In genomic region chr9:53247516-53247915, GRCm38 (mm10) we compare ENCODE assay signal across 8 mouse cellular contexts. TPM values are rescaled to one million over a fixed set of nuclear protein-coding genes. Genes with fewer than 3 reads are reported as not detected.
DNase-seq lines count a peak whose midpoint lies in the region; ATAC-seq lines count a peak whose summit lies in the region.

No protein-coding gene starts in this region.

- H3K27ac ChIP-seq in neural tube, embryonic 11.5 days (ENCODE audit: low read depth, low read length), result no peak overlapping the region
- H3K27ac ChIP-seq in hindbrain, embryonic 16.5 days (ENCODE audit: low read depth, low read length), result peak overlapping the region; percentile 67
- no peak overlapping the region for H3K27ac ChIP-seq in midbrain, embryonic 11.5 days (ENCODE audit: low read depth, low read length)

- peak; percentile 34 for DNase-seq in adrenal gland, postnatal 14 days
- no peak for DNase-seq in adrenal gland, adult 2 months
- no peak for DNase-seq in neural tube, embryonic 11.5 days (ENCODE audit: low spot score)
- no peak for DNase-seq in neural tube, embryonic 10.5 days (ENCODE audit: extremely low spot score, low spot score)
- DNase-seq in midbrain, embryonic 11.5 days (ENCODE audit: low spot score, missing footprints), result no peak
- DNase-seq in right cerebral cortex, postnatal 36 days (ENCODE audit: low spot score in 2 of 2), result no peak
- DNase-seq in urinary bladder, postnatal 14 days (ENCODE audit: low spot score), result no peak

- peak overlapping the region; percentile 71 for H3K9ac ChIP-seq in neural tube, embryonic 11.5 days (ENCODE audit: low read length)
- peak overlapping the region; percentile 86 for H3K9ac ChIP-seq in hindbrain, embryonic 16.5 days (ENCODE audit: low read depth, low read length)
- peak overlapping the region; percentile 72 for H3K9ac ChIP-seq in midbrain, embryonic 11.5 days (ENCODE audit: low read length)

- no peaks in the 10 kb centered on the region for H3K27me3 ChIP-seq in neural tube, embryonic 11.5 days (ENCODE audit: control insufficient read depth, insufficient read depth, low read length)
- H3K27me3 ChIP-seq in hindbrain, embryonic 16.5 days (replicated peaks; ENCODE audit: control insufficient read depth, insufficient read depth, low read length), result no peaks in the 10 kb centered on the region
- no peaks in the 10 kb centered on the region for H3K27me3 ChIP-seq in midbrain, embryonic 11.5 days (ENCODE audit: control insufficient read depth, insufficient read depth, low read length)

- H3K9me3 ChIP-seq in neural tube, embryonic 11.5 days (ENCODE audit: control insufficient read depth, low read length), result no peaks in the 10 kb centered on the region
- no peaks in the 10 kb centered on the region for H3K9me3 ChIP-seq in hindbrain, embryonic 16.5 days (ENCODE audit: control insufficient read depth, low read length)
- no peaks in the 10 kb centered on the region for H3K9me3 ChIP-seq in midbrain, embryonic 11.5 days (ENCODE audit: control insufficient read depth, low read length)

- ATAC-seq in neural tube, embryonic 11.5 days (ENCODE audit: insufficient read depth, low FRiP score, low TSS enrichment), result peak; percentile 64
- ATAC-seq in hindbrain, embryonic 16.5 days, result peak; percentile 40
- peak; percentile 69 for ATAC-seq in midbrain, embryonic 11.5 days (ENCODE audit: low FRiP score)

- H3K36me3 ChIP-seq in neural tube, embryonic 11.5 days (ENCODE audit: control insufficient read depth, insufficient read depth, low read length), result no peaks in the 10 kb centered on the region
- H3K36me3 ChIP-seq in hindbrain, embryonic 16.5 days (ENCODE audit: control insufficient read depth, insufficient read depth, low read length), result no peaks in the 10 kb centered on the region
- H3K36me3 ChIP-seq in midbrain, embryonic 11.5 days (ENCODE audit: control insufficient read depth, insufficient read depth, low read length), result no peaks in the 10 kb centered on the region

- 1% methylated on average over 22 of the region's 23 CpGs for whole genome bisulfite sequencing in neural tube, embryonic 11.5 days
- WGBS in hindbrain, embryonic 16.5 days, result under 1% methylated on average over 23 of the region's 23 CpGs
- under 1% methylated on average over 23 of the region's 23 CpGs for WGBS in midbrain, embryonic 11.5 days

- H3K4me1 ChIP-seq in neural tube, embryonic 11.5 days (ENCODE audit: control insufficient read depth, insufficient read depth, low read length), result no peaks in the 10 kb centered on the region
- H3K4me1 ChIP-seq in hindbrain, embryonic 16.5 days (ENCODE audit: control insufficient read depth, insufficient read depth, low read depth, low read length), result peaks cover 15% of the 10 kb centered on the region
- H3K4me1 ChIP-seq in midbrain, embryonic 11.5 days (ENCODE audit: control insufficient read depth, insufficient read depth, low read length), result peaks cover 7% of the 10 kb centered on the region; the same call in 1 of the 2 replicates

- peak overlapping the region; percentile 70 for H3K4me2 ChIP-seq in neural tube, embryonic 11.5 days (ENCODE audit: low read depth)
- H3K4me2 ChIP-seq in hindbrain, embryonic 16.5 days (ENCODE audit: low read length), result peak overlapping the region; percentile 97
- peak overlapping the region; percentile 92 for H3K4me2 ChIP-seq in midbrain, embryonic 11.5 days

- H3K4me3 ChIP-seq in neural tube, embryonic 11.5 days (ENCODE audit: low read depth, low read length), result peak overlapping the region; percentile 83
- H3K4me3 ChIP-seq in hindbrain, embryonic 16.5 days (ENCODE audit: low read length), result peak overlapping the region; percentile 91
- H3K4me3 ChIP-seq in midbrain, embryonic 11.5 days (ENCODE audit: low read depth, low read length), result peak overlapping the region; percentile 86

RNA-seq across cellular contexts. Expression of gene Ddx10, which starts 0.3 kb away (rescaled TPM):
- 20.2 and 22.9 TPM in 2 replicates for total RNA-seq in adrenal gland, postnatal 14 days (2021)
- total RNA-seq in adrenal gland, adult 2 months (2021), result 10 to 100 TPM; 17.5 to 19.7 TPM
- 0.16 and 0.18 TPM in 2 replicates for polyA plus RNA-seq in adrenal gland, adult 2 months (2012; rRNA removed)
- 32.4 and 32.7 TPM in 2 replicates for polyA plus RNA-seq in neural tube, embryonic 11.5 days (2014; fragmentation: Nextera tagmentation; extraction: Ambion mirVana)
- polyA plus RNA-seq in hindbrain, embryonic 16.5 days (2015; fragmentation: Nextera tagmentation; extraction: Ambion mirVana), result 23.1 and 24.0 TPM in 2 replicates
- polyA plus RNA-seq in midbrain, embryonic 11.5 days (2014; fragmentation: Nextera tagmentation; extraction: Ambion mirVana), result 30.7 and 38.2 TPM in 2 replicates

RNA-seq across cellular contexts. Expression of gene Exph5, which starts 54.0 kb away (rescaled TPM):
- 0.38 and 1.4 TPM in 2 replicates for total RNA-seq in adrenal gland, postnatal 14 days (2021)
- under 1 TPM; 0.12 to 0.17 TPM for total RNA-seq in adrenal gland, adult 2 months (2021)
- polyA plus RNA-seq in adrenal gland, adult 2 months (2012; rRNA removed), result not detected in 2 replicates
- polyA plus RNA-seq in neural tube, embryonic 11.5 days (2014; fragmentation: Nextera tagmentation; extraction: Ambion mirVana), result 0.55 and 0.56 TPM in 2 replicates
- polyA plus RNA-seq in hindbrain, embryonic 16.5 days (2015; fragmentation: Nextera tagmentation; extraction: Ambion mirVana), result 0.48 and 0.55 TPM in 2 replicates
- 0.70 TPM in 2 replicates for polyA plus RNA-seq in midbrain, embryonic 11.5 days (2014; fragmentation: Nextera tagmentation; extraction: Ambion mirVana)

Comparison
In these comparisons a context has a peak if more than half of its experiments do, and no peak if none do; other contexts are left out.
1. RNA of gene Ddx10, which starts 0.3 kb away (polyA plus RNA-seq): 32.4 to 32.7 TPM in neural tube, embryonic 11.5 days, 30.7 to 38.2 TPM in midbrain, embryonic 11.5 days and 23.1 to 24.0 TPM in hindbrain, embryonic 16.5 days; 0.16 to 0.18 TPM in adrenal gland, adult 2 months; every median in the first group is over 10 times any median in the second.
2. Peak in every context shown above with its lines, with median percentiles within 50 percentile points of each other: ATAC-seq, H3K4me2 ChIP-seq, H3K4me3 ChIP-seq and H3K9ac ChIP-seq.